Mouse (Mus musculus) heart, embryonic 11.5 days (tissue): ENCODE measurements around the gene Olfr106-ps. TPM values are rescaled to one million over a fixed set of nuclear protein-coding genes. Genes with fewer than 3 reads are reported as not detected.

ENCODE experiments used
- ATAC-seq: fragments of 200-750 bp; cut with Nextera tagmentation; replicated peaks from 2 replicates; pipeline ENCODE4 v1.8.0; 2017; ENCODE audit warnings: moderate library complexity; ENCODE audit not compliant: insufficient number of reproducible peaks, low FRiP score, low TSS enrichment
- H3K27ac ChIP-seq: fragments of 300-500 bp; sonication (generic); 2 replicates; pipeline ENCODE4 v1.5.1; 2014; ENCODE audit warnings: mild to moderate bottlenecking, low read depth, low read length
- H3K27me3 ChIP-seq: fragments of 300-500 bp; sonication (generic); 2 replicates; pipeline ENCODE4 v1.6.1; 2014; ENCODE audit warnings: mild to moderate bottlenecking, low read length, mixed read lengths; ENCODE audit not compliant: control insufficient read depth, insufficient read depth
- H3K36me3 ChIP-seq: fragments of 300-500 bp; sonication (generic); 2 replicates; pipeline ENCODE4 v1.6.1; 2014; ENCODE audit warnings: mild to moderate bottlenecking, low read length, moderate library complexity, mixed read lengths; ENCODE audit not compliant: control insufficient read depth, insufficient read depth
- H3K4me1 ChIP-seq: fragments of 300-500 bp; sonication (generic); 2 replicates; pipeline ENCODE4 v1.6.1; 2014; ENCODE audit warnings: low read length; ENCODE audit not compliant: control insufficient read depth, insufficient read depth
- H3K4me2 ChIP-seq: fragments of 300-500 bp; sonication (generic); 2 replicates; pipeline ENCODE4 v1.6.1; 2014; ENCODE audit warnings: mild to moderate bottlenecking, moderate library complexity
- H3K4me3 ChIP-seq: fragments of 300-500 bp; sonication (generic); 2 replicates; pipeline ENCODE4 v1.5.1; 2014; ENCODE audit warnings: low read depth, low read length
- H3K9ac ChIP-seq: fragments of 300-500 bp; sonication (generic); 2 replicates; pipeline ENCODE4 v1.6.1; 2014; ENCODE audit warnings: mild to moderate bottlenecking, low read depth, low read length, moderate library complexity
- H3K9me3 ChIP-seq: fragments of 300-500 bp; sonication (generic); replicated peaks from 2 replicates; pipeline ENCODE4 v1.6.1; 2016; ENCODE audit warnings: low read length; ENCODE audit not compliant: control insufficient read depth
- WGBS: fragments of 180-500 bp; shearing (Covaris S2); extraction: QIAGEN DNeasy Blood & Tissue Kit; methylation state at CpG from one replicate; pipeline ENCODE4 v1.1.7; 2014; ENCODE audit not compliant: insufficient replicate concordance; 5-methylcytosine and 5-hydroxymethylcytosine counted together
- polyA plus RNA-seq: library from polyadenylated mRNA; unstranded; fragments of >200 nt; fragmentation: Nextera tagmentation; extraction: Ambion mirVana; gene quantifications from 2 replicates; pipeline ENCODE4 v1.2.1, GENCODE M21; 2014

Gene Olfr106-ps
- polyA plus RNA-seq, result not detected in 2 replicates

- H3K4me2 ChIP-seq, result no peak within 1 kb of the TSS
- H3K36me3 ChIP-seq, result no peaks in the 10 kb centered on the region
- no peaks in the 10 kb centered on the region for H3K4me1 ChIP-seq
- no peak within 1 kb of the TSS for H3K9ac ChIP-seq
- H3K4me3 ChIP-seq, result no peak within 1 kb of the TSS
- ATAC-seq, result no peak
- no peak within 1 kb of the TSS for H3K27ac ChIP-seq
- no peaks in the 10 kb centered on the region for H3K27me3 ChIP-seq
- no peaks in the 10 kb centered on the region; the same call in 1 of the 2 replicates for H3K9me3 ChIP-seq
- WGBS, result 45% methylated on average over 1 of the region's 1 CpGs
Measured at GRCm38 (mm10) chr17:37390093-37390492, at the start of gene Olfr106-ps. Gene Olfr106-ps (plus strand): TSS chr17:37390393.

DNA sequence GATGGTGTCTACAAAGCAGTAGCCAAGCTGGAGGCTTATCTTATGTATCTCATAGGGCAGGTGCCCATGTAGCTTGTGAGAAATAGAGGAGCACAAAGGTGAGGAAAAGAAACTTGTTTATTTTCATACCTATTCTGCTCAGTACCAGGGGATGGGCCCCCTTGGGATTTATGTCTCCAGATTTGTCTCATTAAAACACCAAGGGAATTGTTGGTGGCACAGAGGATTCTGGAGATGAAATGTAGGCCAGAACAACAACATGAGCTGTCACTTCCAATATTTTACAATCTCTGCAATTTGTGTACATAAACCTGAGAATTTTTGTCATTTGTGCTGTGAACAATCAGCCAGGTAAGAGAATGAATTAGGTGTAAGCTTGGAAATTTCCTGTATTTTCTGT, 30.9 kb upstream of the Olfr106-ps start, which contains the start of gene Olfr104-ps:
Olfr104-ps (plus strand) TSS at position 301 of the 400 bp plus-strand sequence.
- H3K27me3 ChIP-seq, result no peaks in the 10 kb centered on the region
- no peak for ATAC-seq
- no peak within 1 kb of the TSS for H3K9ac ChIP-seq
- no peak within 1 kb of the TSS for H3K4me2 ChIP-seq
- no peaks in the 10 kb centered on the region for H3K36me3 ChIP-seq
- no peak within 1 kb of the TSS for H3K27ac ChIP-seq
- peaks cover 5% of the 10 kb centered on the region; the same call in 1 of the 2 replicates for H3K9me3 ChIP-seq
- H3K4me3 ChIP-seq, result no peak within 1 kb of the TSS
- no peaks in the 10 kb centered on the region for H3K4me1 ChIP-seq

GRCm38 (mm10) chr17:37378733-37379132, 11.5 kb upstream of the Olfr106-ps start, which contains the start of gene Olfr105-ps:
Gene Olfr105-ps (plus strand): TSS chr17:37379033.
- Histone ChIP-seq H3K36me3 (no peaks in the 10 kb centered on the region), H3K4me1 (no peaks in the 10 kb centered on the region), H3K9ac (no peak within 1 kb of the TSS), H3K4me2 (no peak within 1 kb of the TSS), H3K4me3 (no peak within 1 kb of the TSS), H3K9me3 (no peaks in the 10 kb centered on the region), H3K27ac (no peak within 1 kb of the TSS), H3K27me3 (no peaks in the 10 kb centered on the region)
- ATAC-seq, result no peak

DNA sequence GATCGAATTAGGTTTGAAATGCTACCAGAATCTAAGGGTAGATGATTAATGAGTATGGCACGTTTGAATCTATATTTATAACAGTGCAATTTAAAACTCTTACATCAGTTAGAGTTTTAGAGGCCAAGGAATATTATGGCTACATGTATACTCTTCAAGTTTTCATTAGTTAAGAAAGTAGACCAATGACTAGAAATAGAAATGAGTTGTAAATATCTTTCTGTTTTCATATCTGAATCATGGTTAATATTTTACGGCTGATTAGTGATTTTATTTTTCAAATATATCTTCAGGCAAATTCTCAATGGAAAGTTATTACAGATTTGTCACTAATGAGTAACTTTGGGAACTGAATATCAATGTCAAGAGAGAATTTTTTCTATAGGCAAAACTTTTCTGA, 8.7 kb downstream of the Olfr106-ps start, which contains the start of gene Olfr107:
Olfr107 (plus strand) TSS at position 301 of the 400 bp plus-strand sequence.
- H3K27me3 ChIP-seq, result no peaks in the 10 kb centered on the region
- 68% methylated on average over 3 of the region's 3 CpGs for WGBS
- no peak for ATAC-seq
- no peaks in the 10 kb centered on the region for H3K36me3 ChIP-seq
- H3K9me3 ChIP-seq, result no peaks in the 10 kb centered on the region
- H3K4me2 ChIP-seq, result no peak within 1 kb of the TSS
- H3K9ac ChIP-seq, result no peak within 1 kb of the TSS
- no peak within 1 kb of the TSS for H3K4me3 ChIP-seq
- H3K27ac ChIP-seq, result no peak within 1 kb of the TSS
- no peaks in the 10 kb centered on the region for H3K4me1 ChIP-seq

DNA sequence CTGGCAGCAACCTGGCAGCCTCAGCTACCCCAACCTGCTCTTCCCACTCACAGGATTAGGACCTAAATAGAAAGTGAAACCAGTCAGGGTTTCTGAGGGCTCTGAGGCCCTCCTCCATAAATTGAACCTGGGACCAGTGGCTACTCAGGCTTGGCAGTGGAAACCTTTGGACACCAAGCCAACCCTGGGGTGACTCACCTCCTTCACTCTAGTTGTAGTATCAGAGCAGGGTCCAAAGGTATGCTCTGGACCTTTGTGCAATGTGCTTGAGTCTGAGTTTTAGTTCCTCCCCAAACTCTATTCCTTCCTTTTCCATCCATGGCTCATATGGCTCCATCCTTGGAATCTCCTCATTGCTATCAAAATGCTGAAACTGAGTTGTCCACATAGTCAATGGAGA, 23.2 kb downstream of the Olfr106-ps start:
- H3K36me3 ChIP-seq, result no peaks in the 10 kb centered on the region
- no peaks in the 10 kb centered on the region for H3K4me1 ChIP-seq
- ATAC-seq, result no peak
- no peak overlapping the region for H3K27ac ChIP-seq
- H3K9ac ChIP-seq, result no peak overlapping the region
- H3K9me3 ChIP-seq, result 0 out of 2 replicates have a peak, but pooled peaks cover 2% of the 10 kb centered on the region
- H3K27me3 ChIP-seq, result no peaks in the 10 kb centered on the region
- no peak overlapping the region for H3K4me3 ChIP-seq
- no peak overlapping the region for H3K4me2 ChIP-seq

DNA sequence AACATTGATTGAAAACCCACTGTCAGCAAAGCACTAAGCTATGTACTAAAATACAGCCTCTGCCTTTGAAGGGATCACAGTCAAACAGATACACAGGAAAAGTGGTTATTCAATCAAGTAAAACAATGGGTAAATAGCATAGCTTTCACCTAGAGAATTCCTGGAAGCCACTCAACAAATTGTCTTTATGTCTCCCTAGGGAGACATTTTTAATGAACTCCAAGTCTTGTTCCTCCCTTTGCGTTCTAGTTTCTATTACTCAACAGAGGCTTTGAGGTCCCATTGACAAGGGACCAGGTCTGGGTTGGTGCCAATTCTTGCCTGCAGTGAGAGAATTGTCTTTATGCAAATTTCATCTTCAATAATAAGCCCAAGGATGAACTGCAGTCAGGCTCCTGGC, 55.0 kb downstream of the Olfr106-ps start, which contains the start of gene Olfr108:
Olfr108 (plus strand) TSS at position 301 of the 400 bp plus-strand sequence.
- Histone ChIP-seq H3K4me2 (no peak within 1 kb of the TSS), H3K27ac (no peak within 1 kb of the TSS), H3K4me3 (no peak within 1 kb of the TSS), H3K27me3 (no peaks in the 10 kb centered on the region), H3K9ac (no peak within 1 kb of the TSS), H3K9me3 (no peaks in the 10 kb centered on the region), H3K36me3 (no peaks in the 10 kb centered on the region), H3K4me1 (no peaks in the 10 kb centered on the region)
- 83% methylated on average over 1 of the region's 1 CpGs for WGBS
- no peak for ATAC-seq

Other genes starting within 250 kb of the Olfr106-ps start
- gene Olfr93, start 228.9 kb upstream of the Olfr106-ps start, polyA plus RNA-seq, result not detected in 2 replicates
- not detected in 2 replicates for gene Ubd, start 196.5 kb upstream of the Olfr106-ps start, polyA plus RNA-seq
- not detected in 2 replicates for gene Olfr94, start 189.4 kb upstream of the Olfr106-ps start, polyA plus RNA-seq
- not detected in 2 replicates for gene Olfr95, start 177.3 kb upstream of the Olfr106-ps start, polyA plus RNA-seq
- gene Olfr96, start 170.2 kb upstream of the Olfr106-ps start, polyA plus RNA-seq, result not detected in 2 replicates
- not detected in 2 replicates for gene Olfr97, start 153.1 kb upstream of the Olfr106-ps start, polyA plus RNA-seq
- gene Olfr98, start 126.6 kb upstream of the Olfr106-ps start, polyA plus RNA-seq, result not detected in 2 replicates
- 0.55 and 0.72 TPM in 2 replicates for gene H2-M3, start 120.2 kb upstream of the Olfr106-ps start, polyA plus RNA-seq
- gene Olfr99, start 106.9 kb upstream of the Olfr106-ps start, polyA plus RNA-seq, result not detected in 2 replicates
- gene Olfr101, start 86.1 kb upstream of the Olfr106-ps start, polyA plus RNA-seq, result not detected in 2 replicates
- gene Olfr102, start 73.3 kb upstream of the Olfr106-ps start, polyA plus RNA-seq, result not detected in 2 replicates
- not detected in 2 replicates for gene Olfr103, start 50.7 kb upstream of the Olfr106-ps start, polyA plus RNA-seq
- not detected in 2 replicates for gene Olfr104-ps, start 30.8 kb upstream of the Olfr106-ps start, polyA plus RNA-seq
- gene Olfr105-ps, start 11.4 kb upstream of the Olfr106-ps start, polyA plus RNA-seq, result not detected in 2 replicates
- gene Olfr107, start 8.8 kb downstream of the Olfr106-ps start, polyA plus RNA-seq, result not detected in 2 replicates
- gene Olfr108, start 55.1 kb downstream of the Olfr106-ps start, polyA plus RNA-seq, result not detected in 2 replicates
- gene Olfr109, start 68.5 kb downstream of the Olfr106-ps start, polyA plus RNA-seq, result not detected in 2 replicates
- not detected in 2 replicates for gene H2-M2, start 93.2 kb downstream of the Olfr106-ps start, polyA plus RNA-seq
- not detected in 2 replicates for gene Olfr110, start 102.1 kb downstream of the Olfr106-ps start, polyA plus RNA-seq
- gene Olfr111, start 117.6 kb downstream of the Olfr106-ps start, polyA plus RNA-seq, result not detected in 2 replicates
- gene Olfr112, start 179.1 kb downstream of the Olfr106-ps start, polyA plus RNA-seq, result not detected in 2 replicates
- gene Olfr113, start 187.3 kb downstream of the Olfr106-ps start, polyA plus RNA-seq, result not detected in 2 replicates
- gene Olfr114, start 202.3 kb downstream of the Olfr106-ps start, polyA plus RNA-seq, result not detected in 2 replicates
- not detected in 2 replicates for gene Olfr115, start 236.7 kb downstream of the Olfr106-ps start, polyA plus RNA-seq
- gene Olfr116, start 236.8 kb downstream of the Olfr106-ps start, polyA plus RNA-seq, result not detected in 2 replicates